Mouse (Mus musculus) megakaryocyte, adult 5-6 weeks (primary cell): ENCODE data around the gene Panx2. TPM values are rescaled to one million over a fixed set of nuclear protein-coding genes. Genes with fewer than 3 reads are reported as not detected.

Source experiments
- ATAC-seq: 2 replicates; pipeline ENCODE4 v1.8.0; 2016; ENCODE audit warnings: mild to moderate bottlenecking, inconsistent platforms; ENCODE audit not compliant: poor library complexity, severe bottlenecking
- total RNA-seq, 2 experiments: library from RNA; stranded (forward) in 1 of 2; stranded (reverse) in 1 of 2; fragments of 153-499, 151-499 nt in 1 of 2; fragments of 221-1000, 200-1000 nt in 1 of 2; gene quantifications; 2 replicates each; pipeline versions ENCODE4 v1.2.3 to v1.2.4; 2015 to 2017

Gene Panx2
- total RNA-seq (2015) (not detected in 2 replicates), total RNA-seq (2017) (not detected in 2 replicates)

- ATAC-seq: peak; percentile 10; the same call in 1 of the 2 replicates
Observed at GRCm38 (mm10) chr15:89059161-89059931, at the start of gene Panx2. TSS of gene Panx2 (plus strand) at chr15:89059734.

DNA sequence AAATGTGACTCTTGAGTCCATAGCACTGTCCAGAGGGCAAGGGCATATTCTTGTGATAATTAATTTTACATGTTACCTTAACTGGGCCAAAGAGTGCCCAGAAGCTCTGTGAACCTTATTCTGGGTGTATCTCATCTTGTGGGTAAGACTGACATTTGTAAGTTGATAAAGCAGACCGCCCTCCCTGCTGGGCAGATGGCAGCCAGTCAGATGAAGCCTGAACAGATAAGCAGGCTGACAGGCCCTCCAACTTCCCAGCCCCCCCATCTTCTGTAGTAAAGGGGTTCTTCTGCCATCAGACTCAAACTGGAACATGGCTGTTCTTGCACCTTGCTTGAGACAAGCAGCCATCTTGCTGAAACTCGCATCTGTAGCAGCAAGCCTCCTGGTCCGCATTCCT lies 42.8 kb upstream of the Panx2 start:
- no peak for ATAC-seq

DNA sequence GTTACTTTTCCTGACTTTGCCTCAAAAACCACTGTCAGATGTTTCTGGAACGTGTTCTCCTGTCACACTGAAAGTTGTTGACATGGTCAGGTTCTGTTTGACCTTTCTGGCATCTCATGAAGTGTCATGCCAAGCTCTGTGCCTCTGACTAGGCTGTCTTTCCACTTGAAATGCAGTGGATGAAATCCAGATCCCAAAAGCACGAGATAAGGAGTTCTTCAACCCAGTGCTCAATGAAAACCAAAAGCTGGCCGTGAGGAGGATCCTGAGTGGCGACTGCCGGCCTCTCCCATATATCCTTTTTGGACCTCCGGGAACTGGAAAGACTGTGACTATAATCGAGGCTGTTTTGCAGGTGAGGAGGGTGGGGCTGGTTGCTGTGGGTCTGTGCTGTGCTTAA lies 39.4 kb upstream of the Panx2 start:
- ATAC-seq: no peak

GRCm38 (mm10) chr15:89020492-89020891 lies 39.0 kb upstream of the Panx2 start:
- no peak for ATAC-seq

DNA sequence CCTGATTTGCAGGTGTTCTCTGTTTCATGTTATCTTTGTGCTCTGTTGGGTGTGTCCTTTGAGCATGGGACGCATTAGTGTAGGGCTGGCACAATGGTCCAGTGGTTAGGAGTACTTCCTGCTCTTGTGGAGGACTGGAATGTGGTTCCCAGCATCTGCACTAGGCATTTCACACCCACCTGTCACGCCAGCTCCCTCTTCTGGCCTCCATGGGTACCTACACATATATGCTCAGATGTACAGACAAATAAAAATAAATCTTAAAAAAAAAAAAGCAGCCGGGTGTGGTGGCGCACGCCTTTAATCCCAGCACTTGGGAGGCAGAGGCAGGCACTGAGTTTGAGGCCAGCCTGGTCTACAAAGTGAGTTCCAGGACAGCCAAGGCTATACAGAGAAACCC lies 15.2 kb upstream of the Panx2 start:
- ATAC-seq: no peak

GRCm38 (mm10) chr15:89046356-89046755 lies 13.2 kb upstream of the Panx2 start:
- no peak for ATAC-seq

GRCm38 (mm10) chr15:89054666-89055065 lies 4.9 kb upstream of the Panx2 start:
- ATAC-seq: no peak

- no peak for ATAC-seq
Observed at GRCm38 (mm10) chr15:89058736-89059135, 798 bp upstream of the Panx2 start.

DNA sequence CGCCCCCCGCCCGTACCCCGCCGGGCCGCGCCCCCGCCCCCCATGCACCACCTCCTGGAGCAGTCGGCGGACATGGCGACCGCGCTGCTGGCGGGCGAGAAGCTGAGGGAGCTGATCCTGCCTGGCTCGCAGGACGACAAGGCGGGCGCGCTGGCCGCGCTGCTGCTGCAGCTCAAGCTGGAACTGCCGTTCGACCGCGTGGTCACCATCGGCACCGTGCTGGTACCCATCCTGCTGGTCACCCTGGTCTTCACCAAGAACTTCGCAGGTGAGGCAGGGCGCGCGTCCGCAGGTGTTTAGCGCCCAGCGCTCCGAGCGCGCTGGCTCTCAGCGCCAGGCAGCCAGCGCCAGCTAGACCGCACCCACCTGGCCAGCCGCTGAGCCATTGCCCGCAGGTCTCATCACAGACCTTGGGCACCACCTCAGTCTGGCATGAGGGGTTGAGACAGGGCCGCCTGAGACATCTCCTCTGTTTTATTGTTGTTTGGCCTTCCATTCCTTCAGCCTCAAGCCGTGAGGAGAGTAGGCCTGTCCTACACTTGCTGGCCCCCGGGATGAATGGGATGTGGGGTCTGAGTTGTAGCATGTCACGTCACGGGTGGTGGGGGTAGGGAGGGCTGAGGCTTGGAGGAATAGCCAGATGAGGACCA lies 623 bp downstream of the Panx2 start:
- ATAC-seq: no peak

- ATAC-seq: no peak
Observed at GRCm38 (mm10) chr15:89060811-89061460, 1.4 kb downstream of the Panx2 start.

GRCm38 (mm10) chr15:89061761-89062517 lies 2.4 kb downstream of the Panx2 start:
- ATAC-seq: no peak

DNA sequence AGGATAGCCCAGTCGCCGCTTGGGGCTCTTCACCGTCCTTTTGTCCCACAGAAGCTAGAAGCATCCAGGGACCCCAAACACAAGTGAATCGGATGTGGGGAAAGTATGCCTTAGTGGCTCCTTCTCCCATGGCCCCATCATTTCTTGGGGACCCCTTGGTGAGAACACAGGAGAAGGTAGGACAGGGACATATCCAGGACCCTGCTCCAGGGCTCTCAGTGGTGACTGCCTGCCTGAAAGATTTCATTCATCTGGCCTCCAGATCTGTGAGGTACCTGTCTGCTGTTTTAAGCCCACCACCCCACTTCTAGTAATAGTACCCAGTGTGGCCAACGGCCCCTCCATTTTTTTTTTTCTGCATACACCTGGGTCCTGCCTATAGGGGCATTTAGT lies 3.0 kb downstream of the Panx2 start:
- ATAC-seq: no peak

DNA sequence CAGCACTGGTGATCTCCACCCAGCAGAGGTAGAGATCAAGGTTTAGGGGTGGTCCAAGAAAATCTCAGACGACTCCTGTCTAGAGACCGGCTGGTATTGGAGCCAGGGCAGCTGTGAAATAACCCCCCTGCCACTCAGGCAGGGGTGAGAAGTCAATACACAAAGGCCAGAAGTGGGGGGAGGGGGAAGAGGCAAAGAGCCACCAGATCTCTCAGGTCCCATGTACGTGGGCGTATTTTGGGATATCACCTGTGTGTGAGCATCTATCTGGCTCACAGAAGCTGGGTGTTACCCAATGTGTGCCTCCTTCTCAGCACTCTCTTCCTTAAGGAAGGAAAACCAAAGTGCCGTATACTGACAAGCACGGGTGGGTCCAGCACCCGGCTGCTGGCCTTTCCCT lies 3.5 kb downstream of the Panx2 start:
- no peak for ATAC-seq

GRCm38 (mm10) chr15:89063536-89063935 lies 4.0 kb downstream of the Panx2 start:
- no peak for ATAC-seq

GRCm38 (mm10) chr15:89064891-89065290 lies 5.4 kb downstream of the Panx2 start:
- ATAC-seq: no peak

GRCm38 (mm10) chr15:89067609-89068008 lies 8.1 kb downstream of the Panx2 start:
- ATAC-seq: peak; percentile 81

DNA sequence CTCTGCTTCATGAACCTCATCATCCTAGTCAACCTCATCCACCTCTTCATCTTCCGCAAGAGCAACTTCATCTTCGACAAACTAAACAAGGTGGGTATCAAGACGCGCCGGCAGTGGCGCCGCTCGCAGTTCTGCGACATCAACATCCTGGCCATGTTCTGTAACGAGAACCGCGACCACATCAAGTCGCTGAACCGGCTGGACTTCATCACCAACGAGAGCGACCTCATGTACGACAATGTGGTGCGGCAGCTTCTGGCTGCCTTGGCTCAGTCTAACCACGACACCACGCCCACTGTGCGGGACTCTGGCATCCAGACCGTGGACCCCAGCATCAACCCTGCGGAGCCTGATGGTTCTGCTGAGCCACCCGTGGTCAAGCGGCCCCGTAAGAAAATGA lies 8.7 kb downstream of the Panx2 start:
- no peak for ATAC-seq

GRCm38 (mm10) chr15:89069336-89069840 lies 9.9 kb downstream of the Panx2 start:
- no peak for ATAC-seq

DNA sequence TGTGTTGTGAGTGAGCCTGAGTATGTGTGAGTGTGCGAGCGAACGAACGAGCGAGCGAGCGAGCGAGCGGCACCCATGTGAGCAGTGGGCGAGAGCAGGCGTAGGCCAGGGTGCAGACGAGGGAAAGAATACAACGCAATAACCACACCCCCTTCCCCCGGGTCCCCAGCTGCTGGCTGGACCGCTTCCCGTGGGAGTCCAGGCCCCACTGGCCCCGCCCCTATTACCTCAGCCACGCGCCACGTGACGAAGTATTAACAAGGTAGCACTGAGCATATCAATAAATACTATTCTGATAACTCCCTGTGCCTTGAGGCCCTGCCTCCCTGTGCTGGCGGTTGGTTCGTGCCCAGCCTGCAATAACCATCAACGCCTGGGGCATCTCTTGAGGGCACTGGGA lies 11.1 kb downstream of the Panx2 start:
- ATAC-seq: no peak

GRCm38 (mm10) chr15:89073993-89074603 lies 14.6 kb downstream of the Panx2 start:
- ATAC-seq: peak; percentile 43
